Mouse (Mus musculus): Measurements from ENCODE around the gene Gm20388. TPM values are rescaled to one million over a fixed set of nuclear protein-coding genes. Genes with fewer than 3 reads are reported as not detected.

Gene Gm20388
- polyA plus RNA-seq, 1 experiment from 2014 or later, result 3.6 TPM

DNA sequence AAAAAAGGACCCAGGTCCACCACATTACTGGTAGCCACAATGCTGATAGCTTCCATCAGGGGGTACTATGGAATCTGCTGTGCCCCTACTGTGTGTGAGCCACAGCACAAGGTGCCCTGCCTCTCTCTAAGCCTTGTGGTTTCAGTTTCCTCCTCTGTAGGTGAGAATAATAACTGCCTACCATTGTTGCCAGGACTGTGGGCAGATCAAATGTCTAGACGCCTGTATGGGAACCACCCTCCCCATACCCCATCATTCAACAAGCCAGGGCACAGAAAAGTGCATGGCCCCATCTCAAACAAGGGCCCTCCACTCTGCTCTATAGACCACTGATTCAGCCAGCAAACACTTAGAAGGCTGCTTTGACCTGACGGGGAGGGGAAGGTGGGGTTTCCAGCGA, 486.1 kb downstream of the Gm20388 start:
- WGBS, result 50% methylated on average over 3 of the region's 3 CpGs
- H3K4me1 ChIP-seq, result peaks cover 68% of the 10 kb centered on the region

GRCm38 (mm10) chr8:120397444-120398411, 487.1 kb downstream of the Gm20388 start:
- H3K27ac ChIP-seq (replicated peaks), result no peak overlapping the region; the same call in 1 of the 2 replicates
- DNase-seq (ENCODE audit: low spot score), result peak; percentile 52
- peaks cover 31% of the 10 kb centered on the region for H3K27me3 ChIP-seq (replicated peaks; ENCODE audit: low read depth, poor library complexity, severe bottlenecking)
- no peak overlapping the region for H3K4me3 ChIP-seq
- H3K4me1 ChIP-seq, result peaks cover 67% of the 10 kb centered on the region
- H3K36me3 ChIP-seq (replicated peaks), result no peaks in the 10 kb centered on the region
- 41% methylated on average over 15 of the region's 15 CpGs for WGBS
- 0 out of 2 replicates have a peak, but pooled peaks cover 2% of the 10 kb centered on the region for H3K9me3 ChIP-seq

More for the DNA sequence above, 486.1 kb downstream of the Gm20388 start:
- Histone ChIP-seq H3K36me3 (replicated peaks) (no peaks in the 10 kb centered on the region), H3K27me3 (replicated peaks; ENCODE audit: low read depth, poor library complexity, severe bottlenecking) (peaks cover 31% of the 10 kb centered on the region), H3K9me3 (0 out of 2 replicates have a peak, but pooled peaks cover 2% of the 10 kb centered on the region), H3K4me3 (no peak overlapping the region), H3K27ac (replicated peaks) (no peak overlapping the region)
- DNase-seq (ENCODE audit: low spot score), result no peak

GRCm38 (mm10) chr8:120399212-120399934, 488.7 kb downstream of the Gm20388 start:
- no peak for DNase-seq (ENCODE audit: low spot score)
- Histone ChIP-seq H3K4me3 (no peak overlapping the region), H3K27ac (replicated peaks) (0 out of 2 replicates have a peak overlapping the region, but pooled peaks have one; percentile 3), H3K27me3 (replicated peaks; ENCODE audit: low read depth, poor library complexity, severe bottlenecking) (peaks cover 39% of the 10 kb centered on the region), H3K4me1 (peaks cover 62% of the 10 kb centered on the region), H3K36me3 (replicated peaks) (no peaks in the 10 kb centered on the region), H3K9me3 (0 out of 2 replicates have a peak, but pooled peaks cover 2% of the 10 kb centered on the region)
- 72% methylated on average over 33 of the region's 33 CpGs for WGBS

GRCm38 (mm10) chr8:120401216-120401615, 490.6 kb downstream of the Gm20388 start:
- H3K27ac ChIP-seq (replicated peaks), result no peak overlapping the region
- H3K9me3 ChIP-seq, result no peaks in the 10 kb centered on the region
- H3K4me3 ChIP-seq, result no peak overlapping the region
- H3K27me3 ChIP-seq (replicated peaks; ENCODE audit: low read depth, poor library complexity, severe bottlenecking), result peaks cover 56% of the 10 kb centered on the region
- 81% methylated on average over 2 of the region's 2 CpGs for WGBS
- DNase-seq (ENCODE audit: low spot score), result no peak
- no peaks in the 10 kb centered on the region for H3K36me3 ChIP-seq (replicated peaks)
- peaks cover 69% of the 10 kb centered on the region for H3K4me1 ChIP-seq

DNA sequence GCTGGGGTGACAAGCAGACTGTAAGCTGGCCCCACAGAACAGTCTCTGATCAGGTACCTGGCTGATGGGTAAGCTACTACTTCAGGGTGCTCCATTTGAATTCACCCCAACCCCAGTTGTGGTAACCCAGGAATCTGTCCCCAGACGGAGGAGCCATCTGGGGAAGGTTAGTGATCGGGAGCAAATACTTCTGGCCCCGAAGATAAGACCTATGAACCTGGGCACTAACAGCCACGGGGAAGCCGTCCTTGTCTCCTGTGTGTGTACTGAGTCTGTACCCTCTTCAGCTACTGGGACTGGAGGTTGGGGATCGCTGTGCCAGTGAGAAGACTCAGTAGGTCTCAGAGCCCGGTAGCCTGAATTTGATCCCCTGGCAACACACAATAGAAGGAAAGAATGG, 491.1 kb downstream of the Gm20388 start:
- Histone ChIP-seq H3K4me3 (no peak overlapping the region), H3K36me3 (replicated peaks) (no peaks in the 10 kb centered on the region), H3K9me3 (no peaks in the 10 kb centered on the region), H3K4me1 (peaks cover 69% of the 10 kb centered on the region), H3K27me3 (replicated peaks; ENCODE audit: low read depth, poor library complexity, severe bottlenecking) (peaks cover 61% of the 10 kb centered on the region), H3K27ac (replicated peaks) (no peak overlapping the region)
- no peak for DNase-seq (ENCODE audit: low spot score)
- 85% methylated on average over 7 of the region's 7 CpGs for WGBS

DNA sequence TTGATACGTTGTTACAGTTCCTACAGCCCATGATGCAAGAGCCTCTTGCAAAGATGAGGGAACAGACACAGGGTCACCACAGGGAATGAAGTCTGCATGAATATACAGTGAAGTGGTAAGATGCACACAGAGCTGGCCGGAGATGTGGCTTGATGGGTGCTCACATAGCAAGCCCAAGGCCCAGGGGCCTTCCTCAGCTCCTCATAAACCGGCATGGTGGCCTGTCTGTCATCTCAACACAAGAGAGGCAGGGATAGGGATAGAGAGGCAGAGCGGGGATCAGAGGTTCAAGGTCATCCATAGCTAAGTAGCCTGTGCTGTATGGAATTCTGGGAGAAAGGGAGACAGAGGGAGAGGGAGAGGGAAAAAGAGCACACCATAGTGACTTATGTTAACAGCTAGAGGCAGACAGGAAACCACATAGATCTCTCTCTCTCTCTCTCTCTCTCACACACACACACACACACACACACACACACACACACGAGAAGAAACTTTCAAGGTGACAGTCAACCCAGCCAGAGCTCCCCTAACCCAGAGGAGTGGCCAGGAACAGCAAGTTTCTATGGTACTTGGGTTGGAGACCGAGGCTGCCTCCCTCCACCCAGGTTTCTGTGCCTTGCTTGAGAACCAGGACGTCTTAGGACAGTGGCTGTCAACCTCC, 493.1 kb downstream of the Gm20388 start:
- 79% methylated on average over 7 of the region's 7 CpGs for WGBS
- DNase-seq (ENCODE audit: low spot score), result no peak
- Histone ChIP-seq H3K27me3 (replicated peaks; ENCODE audit: low read depth, poor library complexity, severe bottlenecking) (peaks cover 54% of the 10 kb centered on the region), H3K36me3 (replicated peaks) (no peaks in the 10 kb centered on the region), H3K9me3 (no peaks in the 10 kb centered on the region), H3K4me3 (no peak overlapping the region), H3K4me1 (peaks cover 69% of the 10 kb centered on the region), H3K27ac (replicated peaks) (0 out of 2 replicates have a peak overlapping the region, but pooled peaks have one; percentile 21)

DNA sequence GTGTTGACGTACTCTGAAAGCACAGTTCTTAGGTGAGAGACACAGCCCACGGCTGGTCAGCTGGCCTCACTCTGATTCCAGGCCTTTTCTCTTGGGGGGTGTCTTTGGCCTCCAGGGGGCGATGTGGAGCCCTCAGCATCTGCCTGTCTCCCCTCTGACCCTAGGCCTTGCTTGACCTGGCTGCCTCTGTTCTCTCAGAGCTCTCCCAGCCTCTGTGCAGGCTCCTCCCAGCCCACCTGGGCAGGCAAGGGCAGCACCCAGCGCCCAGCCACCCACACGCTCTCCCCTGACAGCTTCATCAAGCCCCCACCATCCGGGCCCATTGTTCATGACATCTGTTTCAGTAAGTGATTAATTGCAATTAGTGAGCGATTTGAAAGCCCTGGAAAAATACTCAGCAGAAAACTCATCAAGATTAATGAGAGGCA, 494.0 kb downstream of the Gm20388 start:
- peak; percentile 71 for DNase-seq (ENCODE audit: low spot score)
- Histone ChIP-seq H3K4me1 (peaks cover 69% of the 10 kb centered on the region), H3K36me3 (replicated peaks) (no peaks in the 10 kb centered on the region), H3K27ac (replicated peaks) (peak overlapping the region; percentile 45), H3K9me3 (no peaks in the 10 kb centered on the region), H3K4me3 (no peak overlapping the region), H3K27me3 (replicated peaks; ENCODE audit: low read depth, poor library complexity, severe bottlenecking) (peaks cover 51% of the 10 kb centered on the region)
- 43% methylated on average over 7 of the region's 7 CpGs for WGBS

DNA sequence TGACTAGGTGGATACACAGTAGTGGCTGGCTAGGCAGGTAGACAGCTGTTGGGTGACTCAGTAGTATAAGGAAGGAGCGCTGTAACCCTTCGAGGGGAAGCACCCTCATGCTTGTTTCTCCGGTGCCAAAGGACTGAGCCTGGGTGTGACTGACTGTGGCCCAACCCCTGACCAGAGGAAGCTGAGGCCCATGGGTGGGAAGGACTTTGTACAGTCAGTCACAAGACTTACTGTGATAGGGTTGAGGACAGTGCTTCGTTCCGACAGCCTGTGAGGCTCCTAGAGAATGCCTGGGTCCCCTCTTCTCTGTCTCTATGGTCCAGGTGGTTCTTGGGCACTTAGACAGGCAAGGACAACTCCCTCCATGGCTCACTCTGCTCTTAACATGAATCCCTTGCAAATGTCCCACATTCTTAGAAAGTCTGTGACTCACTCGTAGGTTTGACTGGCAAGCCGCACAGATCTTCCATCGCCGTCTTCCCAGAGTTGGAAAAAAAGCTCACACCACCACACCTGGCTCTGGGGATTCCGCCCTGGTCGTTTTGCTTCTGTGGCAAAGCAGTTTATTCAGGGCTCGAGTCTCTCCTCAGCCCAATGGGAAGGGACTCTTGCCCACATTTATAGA, 495.5 kb downstream of the Gm20388 start:
- peaks cover 79% of the 10 kb centered on the region for H3K4me1 ChIP-seq
- peaks cover 58% of the 10 kb centered on the region for H3K27me3 ChIP-seq (replicated peaks; ENCODE audit: low read depth, poor library complexity, severe bottlenecking)
- no peaks in the 10 kb centered on the region for H3K9me3 ChIP-seq
- DNase-seq (ENCODE audit: low spot score), result no peak
- 91% methylated on average over 12 of the region's 12 CpGs for WGBS
- no peak overlapping the region for H3K4me3 ChIP-seq
- H3K27ac ChIP-seq (replicated peaks), result no peak overlapping the region
- H3K36me3 ChIP-seq (replicated peaks), result no peaks in the 10 kb centered on the region

DNA sequence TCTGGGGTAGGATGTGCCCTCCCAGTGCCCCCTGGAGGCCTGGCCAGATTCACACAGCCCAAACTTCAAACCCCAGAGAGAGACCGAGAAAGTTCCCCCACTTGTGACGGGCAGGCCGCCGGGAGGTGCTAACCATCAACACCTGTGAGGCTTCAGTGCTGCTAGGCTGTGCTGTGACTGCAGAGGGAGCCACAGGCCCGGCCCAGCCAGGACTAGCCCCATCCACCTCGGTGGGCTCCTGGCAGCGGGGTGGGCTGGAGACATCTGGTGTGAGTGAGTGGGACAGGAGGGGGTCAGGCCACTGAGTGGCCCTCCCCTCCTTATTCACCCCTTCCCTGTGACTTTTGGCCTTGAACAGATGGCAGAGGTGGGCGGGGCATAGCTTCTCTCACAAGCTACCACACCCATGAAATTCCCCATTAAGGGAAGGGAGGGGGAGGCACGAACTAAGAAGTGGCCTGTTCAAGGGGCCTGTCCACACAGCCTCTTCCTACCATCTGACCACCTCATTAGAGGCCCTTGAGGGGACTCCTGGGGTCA, 497.1 kb downstream of the Gm20388 start:
- Histone ChIP-seq H3K27me3 (replicated peaks; ENCODE audit: low read depth, poor library complexity, severe bottlenecking) (peaks cover 73% of the 10 kb centered on the region), H3K27ac (replicated peaks) (peak overlapping the region; percentile 75), H3K4me3 (0 out of 2 replicates have a peak overlapping the region, but pooled peaks have one; percentile 12), H3K9me3 (no peaks in the 10 kb centered on the region), H3K36me3 (replicated peaks) (no peaks in the 10 kb centered on the region), H3K4me1 (peaks cover 87% of the 10 kb centered on the region)
- 3% methylated on average over 9 of the region's 9 CpGs for WGBS
- peak; percentile 91 for DNase-seq (ENCODE audit: low spot score)

GRCm38 (mm10) chr8:120408241-120409215, 497.9 kb downstream of the Gm20388 start:
- Histone ChIP-seq H3K9me3 (no peaks in the 10 kb centered on the region), H3K27me3 (replicated peaks; ENCODE audit: low read depth, poor library complexity, severe bottlenecking) (peaks cover 73% of the 10 kb centered on the region)
- DNase-seq (ENCODE audit: low spot score), result peak; percentile 42

More at GRCm38 (mm10) chr8:120408241-120409215, 497.9 kb downstream of the Gm20388 start:
- Histone ChIP-seq H3K36me3 (replicated peaks) (no peaks in the 10 kb centered on the region), H3K27ac (replicated peaks) (peak overlapping the region; percentile 75), H3K4me3 (no peak overlapping the region), H3K4me1 (peaks cover 93% of the 10 kb centered on the region)
- WGBS, result 30% methylated on average over 14 of the region's 14 CpGs

Data from embryonic facial prominence, embryonic 10.5 days (tissue).